Mouse (Mus musculus): ENCODE measurements at regions not wholly inside any gene's neighbourhood (a gene's known extent, or its start where the extent isn't known, plus 50 kb on each side); places are given as distances from the start of the nearest gene placed in this dataset.
"Not testable (repeated sequence)": the region's sequence is repeated elsewhere in the genome, so short reads cannot be mapped to it uniquely, and the experiment has no call there.

DNA sequence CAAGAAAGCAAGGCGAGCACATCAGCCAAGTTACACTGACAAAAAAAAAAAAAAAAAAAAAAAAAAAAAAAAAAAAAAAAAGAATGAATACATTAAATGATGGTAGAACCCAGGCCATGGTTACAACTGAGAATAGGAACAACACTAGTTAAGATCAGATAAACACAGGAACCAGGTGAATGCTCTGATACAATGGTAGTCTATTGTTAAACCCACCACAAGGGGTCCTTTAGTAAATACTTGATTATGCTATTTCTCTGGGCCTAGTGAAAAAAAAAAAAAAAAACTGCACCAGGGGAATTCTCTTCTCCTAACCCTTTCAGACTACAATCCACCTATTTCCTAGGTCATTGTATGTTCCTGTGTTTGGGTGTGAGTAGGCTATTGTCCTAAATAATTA lies 2289.7 kb downstream of the Cntnap5b start:
- 96% methylated on average over 1 of the region's 1 CpGs for WGBS
- Histone ChIP-seq H3K27me3 (ENCODE audit: control insufficient read depth, insufficient read depth, low read length) (no peaks in the 10 kb centered on the region), H3K9ac (ENCODE audit: low read length) (no peak overlapping the region), H3K4me3 (ENCODE audit: low read depth, low read length) (no peak overlapping the region), H3K4me1 (ENCODE audit: control insufficient read depth, insufficient read depth, low read length) (no peaks in the 10 kb centered on the region), H3K9me3 (ENCODE audit: control insufficient read depth, low read length) (no peaks in the 10 kb centered on the region), H3K27ac (ENCODE audit: low read depth, low read length) (no peak overlapping the region), H3K36me3 (ENCODE audit: control insufficient read depth, insufficient read depth, low read length) (no peaks in the 10 kb centered on the region), H3K4me2 (no peak overlapping the region)
- DNase-seq (ENCODE audit: low spot score, missing footprints) = no peak
- ATAC-seq (ENCODE audit: low FRiP score) = no peak

DNA sequence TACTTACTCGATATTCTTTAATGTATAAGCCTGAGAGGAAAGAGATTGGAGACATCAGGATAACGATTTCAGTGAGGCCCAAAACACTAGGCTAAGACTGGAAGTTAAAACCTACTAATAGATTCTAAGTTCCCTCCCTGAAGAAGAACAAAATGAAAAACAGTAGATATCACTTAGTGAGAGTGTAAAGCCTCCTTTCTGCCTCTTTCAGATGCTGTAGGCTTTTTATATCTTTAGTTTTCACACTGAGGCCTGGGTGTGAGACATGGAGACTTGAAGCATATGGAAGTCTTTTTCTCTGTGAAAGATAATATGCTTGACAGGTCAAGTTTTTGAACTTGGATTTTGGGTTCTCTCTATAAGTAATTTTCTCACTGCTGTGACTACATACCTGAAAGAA lies 2333.1 kb downstream of the Cntnap5b start:
- ATAC-seq (ENCODE audit: low FRiP score) = no peak
- Histone ChIP-seq H3K27me3 (ENCODE audit: control insufficient read depth, insufficient read depth, low read length) (no peaks in the 10 kb centered on the region), H3K27ac (ENCODE audit: low read depth, low read length) (no peak overlapping the region), H3K9ac (ENCODE audit: low read length) (no peak overlapping the region), H3K4me2 (no peak overlapping the region), H3K36me3 (ENCODE audit: control insufficient read depth, insufficient read depth, low read length) (no peaks in the 10 kb centered on the region), H3K4me1 (ENCODE audit: control insufficient read depth, insufficient read depth, low read length) (no peaks in the 10 kb centered on the region), H3K4me3 (ENCODE audit: low read depth, low read length) (no peak overlapping the region), H3K9me3 (ENCODE audit: control insufficient read depth, low read length) (no peaks in the 10 kb centered on the region)
- no peak for DNase-seq (ENCODE audit: low spot score, missing footprints)
- 91% methylated on average over 2 of the region's 2 CpGs for WGBS

DNA sequence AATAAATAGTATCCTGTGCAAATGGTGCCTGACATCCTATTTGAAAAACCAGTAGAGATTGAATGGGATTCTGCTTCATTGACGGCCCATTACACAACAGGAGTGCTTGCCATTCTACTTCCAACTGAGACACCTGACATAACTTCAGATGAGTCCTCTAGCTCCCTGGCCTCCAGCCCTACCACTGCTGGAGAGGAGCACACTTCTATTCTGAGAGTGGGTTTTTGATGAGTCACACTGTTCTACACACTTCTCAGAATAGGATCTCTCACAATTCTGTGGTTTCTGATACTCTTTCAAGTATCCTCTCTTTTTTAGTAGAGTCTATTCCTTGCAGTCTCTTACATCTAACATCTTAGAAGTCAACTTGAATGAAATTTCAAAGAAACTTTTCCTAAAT lies 2366.5 kb downstream of the Cntnap5b start:
- Histone ChIP-seq H3K27me3 (ENCODE audit: control insufficient read depth, insufficient read depth, low read length) (no peaks in the 10 kb centered on the region), H3K4me2 (no peak overlapping the region), H3K4me1 (ENCODE audit: control insufficient read depth, insufficient read depth, low read length) (no peaks in the 10 kb centered on the region), H3K9me3 (ENCODE audit: control insufficient read depth, low read length) (no peaks in the 10 kb centered on the region), H3K27ac (ENCODE audit: low read depth, low read length) (no peak overlapping the region), H3K4me3 (ENCODE audit: low read depth, low read length) (no peak overlapping the region), H3K36me3 (ENCODE audit: control insufficient read depth, insufficient read depth, low read length) (no peaks in the 10 kb centered on the region), H3K9ac (ENCODE audit: low read length) (no peak overlapping the region)
- DNase-seq (ENCODE audit: low spot score, missing footprints) = no peak
- WGBS = 78% methylated on average over 1 of the region's 1 CpGs
- no peak for ATAC-seq (ENCODE audit: low FRiP score)

DNA sequence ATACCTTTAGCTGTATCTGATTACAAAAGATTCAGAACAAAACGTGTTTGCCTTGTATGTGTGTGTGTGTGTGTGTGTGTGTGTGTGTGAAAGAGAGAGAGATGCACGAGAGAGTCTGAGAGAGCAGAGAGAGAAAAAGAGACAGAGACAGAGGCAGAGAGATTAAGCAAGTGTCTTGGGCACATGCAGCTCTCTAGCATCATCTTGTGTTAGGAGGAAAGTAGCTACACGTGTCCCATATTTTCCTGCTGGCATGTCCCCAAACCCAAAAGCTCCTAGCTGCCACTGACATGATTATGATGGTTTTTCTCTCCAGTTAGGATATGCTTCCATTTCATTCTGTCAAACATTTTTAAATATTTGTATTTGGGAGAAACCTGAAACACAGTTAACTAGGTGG lies 2373.8 kb downstream of the Cntnap5b start:
- Histone ChIP-seq H3K27me3 (ENCODE audit: control insufficient read depth, insufficient read depth, low read length) (no peaks in the 10 kb centered on the region), H3K4me3 (ENCODE audit: low read depth, low read length) (no peak overlapping the region), H3K4me1 (ENCODE audit: control insufficient read depth, insufficient read depth, low read length) (no peaks in the 10 kb centered on the region), H3K36me3 (ENCODE audit: control insufficient read depth, insufficient read depth, low read length) (no peaks in the 10 kb centered on the region), H3K9ac (ENCODE audit: low read length) (no peak overlapping the region), H3K27ac (ENCODE audit: low read depth, low read length) (no peak overlapping the region), H3K9me3 (ENCODE audit: control insufficient read depth, low read length) (no peaks in the 10 kb centered on the region), H3K4me2 (no peak overlapping the region)
- ATAC-seq (ENCODE audit: low FRiP score) (no peak), DNase-seq (ENCODE audit: low spot score, missing footprints) (no peak)
- 89% methylated on average over 3 of the region's 3 CpGs for WGBS

DNA sequence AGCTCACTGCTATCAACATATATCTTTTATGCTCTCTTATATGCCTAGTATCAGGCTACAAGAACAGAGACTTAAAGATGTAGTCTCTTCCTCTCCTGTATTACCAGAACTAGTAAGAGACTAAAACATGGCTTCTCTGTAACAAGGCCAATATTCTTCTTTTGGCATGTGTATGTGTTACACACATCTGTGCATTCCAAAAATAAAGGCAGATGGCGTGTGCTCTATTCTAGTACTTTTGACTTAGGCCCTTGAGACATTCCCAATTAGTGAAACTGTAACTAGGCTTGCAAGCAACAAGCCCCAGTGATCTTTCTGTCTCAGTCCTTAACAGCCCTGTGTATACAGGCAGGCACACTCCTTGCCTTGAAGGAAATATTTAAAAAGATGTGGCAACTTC lies 2394.1 kb downstream of the Cntnap5b start:
- H3K9me3 ChIP-seq (ENCODE audit: control insufficient read depth, low read length) = no peaks in the 10 kb centered on the region
- no peaks in the 10 kb centered on the region for H3K4me1 ChIP-seq (ENCODE audit: control insufficient read depth, insufficient read depth, low read length)
- H3K4me3 ChIP-seq (ENCODE audit: low read depth, low read length) = no peak overlapping the region
- no peak overlapping the region for H3K27ac ChIP-seq (ENCODE audit: low read depth, low read length)
- H3K9ac ChIP-seq (ENCODE audit: low read length) = no peak overlapping the region
- no peaks in the 10 kb centered on the region for H3K36me3 ChIP-seq (ENCODE audit: control insufficient read depth, insufficient read depth, low read length)
- no peak for DNase-seq (ENCODE audit: low spot score, missing footprints)
- no peak overlapping the region for H3K4me2 ChIP-seq
- ATAC-seq (ENCODE audit: low FRiP score) = no peak
- WGBS = 88% methylated on average over 1 of the region's 1 CpGs
- no peaks in the 10 kb centered on the region for H3K27me3 ChIP-seq (ENCODE audit: control insufficient read depth, insufficient read depth, low read length)

DNA sequence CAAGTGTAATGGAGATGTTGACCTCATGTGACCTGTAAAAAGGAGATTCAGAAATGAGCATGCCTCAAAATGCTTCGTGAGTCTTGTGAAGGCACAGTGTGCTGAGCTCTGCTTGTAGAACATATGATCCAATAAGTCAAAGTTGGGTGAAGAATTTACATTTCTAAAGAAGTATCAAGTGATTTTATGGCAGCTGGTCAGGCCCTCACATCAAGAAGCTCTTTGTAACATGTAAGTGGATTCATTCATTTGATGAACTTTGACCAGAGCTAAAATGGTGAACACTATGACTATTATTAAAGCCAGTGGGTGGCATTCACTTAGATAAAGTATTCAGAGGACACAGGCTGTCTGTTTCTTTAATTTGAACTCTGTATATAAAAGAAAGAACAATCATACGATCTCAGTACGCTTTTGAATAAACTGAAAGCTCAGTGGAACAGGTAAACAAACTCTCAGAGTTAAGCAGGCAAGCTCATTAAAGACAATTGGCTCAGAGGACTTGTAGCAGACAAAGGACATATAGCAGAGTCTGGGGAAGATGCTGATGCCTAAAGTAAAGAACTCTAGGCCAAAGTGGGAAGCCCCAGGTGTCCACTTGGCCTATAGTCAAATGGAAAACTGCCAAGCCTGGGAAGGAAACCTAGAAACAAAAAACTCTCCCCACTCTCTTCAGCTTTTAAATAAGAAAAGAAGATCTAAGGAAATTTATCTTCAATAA lies 2398.2 kb downstream of the Cntnap5b start:
- peaks cover 5% of the 10 kb centered on the region for H3K27me3 ChIP-seq (ENCODE audit: control insufficient read depth, insufficient read depth, low read length)
- H3K27ac ChIP-seq (ENCODE audit: low read depth, low read length) = no peak overlapping the region
- no peaks in the 10 kb centered on the region for H3K36me3 ChIP-seq (ENCODE audit: control insufficient read depth, insufficient read depth, low read length)
- DNase-seq (ENCODE audit: low spot score, missing footprints) (peak; percentile 86), ATAC-seq (ENCODE audit: low FRiP score) (peak; percentile 79)
- H3K4me3 ChIP-seq (ENCODE audit: low read depth, low read length) = no peak overlapping the region
- H3K9me3 ChIP-seq (ENCODE audit: control insufficient read depth, low read length) = no peaks in the 10 kb centered on the region
- no peaks in the 10 kb centered on the region for H3K4me1 ChIP-seq (ENCODE audit: control insufficient read depth, insufficient read depth, low read length)
- H3K9ac ChIP-seq (ENCODE audit: low read length) = no peak overlapping the region
- H3K4me2 ChIP-seq = no peak overlapping the region
- WGBS = 15% methylated on average over 3 of the region's 3 CpGs

DNA sequence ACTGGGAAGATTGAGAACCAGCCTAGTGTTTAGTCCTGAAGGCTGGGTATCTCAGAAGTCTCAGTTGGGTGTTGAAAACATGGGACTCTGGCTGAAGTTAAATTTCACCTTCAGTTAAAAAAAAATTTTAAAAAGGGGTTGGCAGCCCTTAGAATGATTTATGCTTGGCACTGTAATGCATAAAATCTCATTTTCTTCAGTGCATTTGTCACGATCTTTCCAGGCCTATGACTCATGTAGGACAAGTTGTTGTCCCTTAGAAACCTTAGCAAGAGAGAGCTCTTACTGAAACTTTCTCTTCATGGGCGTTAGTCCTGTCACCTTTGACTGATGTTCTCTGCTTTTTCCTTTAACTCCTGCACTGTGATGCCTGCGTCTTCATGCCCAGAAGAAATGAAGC lies 2413.4 kb downstream of the Cntnap5b start:
- ATAC-seq (ENCODE audit: low FRiP score) (no peak), DNase-seq (ENCODE audit: low spot score, missing footprints) (no peak)
- Histone ChIP-seq H3K36me3 (ENCODE audit: control insufficient read depth, insufficient read depth, low read length) (no peaks in the 10 kb centered on the region), H3K27me3 (ENCODE audit: control insufficient read depth, insufficient read depth, low read length) (no peaks in the 10 kb centered on the region), H3K27ac (ENCODE audit: low read depth, low read length) (no peak overlapping the region), H3K4me1 (ENCODE audit: control insufficient read depth, insufficient read depth, low read length) (no peaks in the 10 kb centered on the region), H3K9me3 (ENCODE audit: control insufficient read depth, low read length) (no peaks in the 10 kb centered on the region), H3K4me3 (ENCODE audit: low read depth, low read length) (no peak overlapping the region), H3K9ac (ENCODE audit: low read length) (no peak overlapping the region), H3K4me2 (no peak overlapping the region)
- 73% methylated on average over 3 of the region's 3 CpGs for WGBS

DNA sequence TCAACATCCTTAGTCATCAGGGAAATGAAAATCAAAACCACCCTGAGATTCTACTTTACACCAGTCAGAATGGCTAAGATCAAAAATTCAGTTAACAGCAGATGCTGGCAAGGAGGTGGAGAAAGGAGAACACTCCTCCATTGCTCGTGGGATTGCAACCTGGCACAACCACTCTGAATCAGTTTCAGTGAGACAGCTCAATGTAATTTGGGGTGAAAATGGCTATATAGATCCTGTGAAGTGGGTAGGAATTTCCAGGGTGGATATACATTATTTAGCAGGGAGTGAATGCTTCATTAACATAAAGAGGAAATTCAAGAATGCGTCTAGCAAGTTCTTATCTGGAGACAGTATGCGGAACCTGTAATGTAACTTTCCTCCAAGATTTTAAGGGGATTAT lies 2462.9 kb downstream of the Cntnap5b start:
- 92% methylated on average over 3 of the region's 3 CpGs for WGBS

DNA sequence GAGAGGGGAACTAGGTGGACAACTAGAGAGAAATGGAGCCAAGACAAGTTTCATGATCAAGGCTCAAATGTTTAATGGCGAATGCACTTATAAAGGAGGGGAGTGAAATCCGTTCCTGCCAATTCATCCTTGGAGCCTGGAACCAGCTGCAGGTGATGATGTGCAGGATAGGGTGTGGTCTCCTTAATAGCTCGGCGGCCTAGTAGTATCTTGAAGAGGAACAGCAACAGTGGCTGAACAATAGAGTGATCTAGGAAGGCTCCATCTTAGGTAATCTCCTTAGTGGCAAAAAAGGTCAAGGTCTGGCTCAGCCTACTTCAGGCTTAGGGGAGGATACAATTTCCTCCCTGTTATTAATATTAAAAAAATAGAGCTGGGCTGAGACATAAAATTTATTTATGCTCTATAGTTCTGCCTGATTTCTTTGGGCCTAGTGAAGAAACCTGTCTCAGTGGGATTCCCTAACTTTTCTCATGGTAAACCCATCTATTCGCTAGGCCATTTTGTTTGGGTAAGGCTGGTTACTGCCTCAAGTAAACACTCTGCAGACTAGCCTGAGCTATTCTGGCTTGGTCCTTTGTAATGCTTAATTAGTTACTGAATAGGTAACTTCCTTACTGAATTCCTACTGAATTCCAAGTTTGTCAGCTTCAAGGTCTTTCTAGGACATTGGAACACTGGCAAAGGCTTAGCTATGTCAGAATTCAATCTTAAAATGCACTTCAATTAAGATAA lies 2490.7 kb downstream of the Cntnap5b start:
- not testable (repeated sequence) for H3K9ac ChIP-seq (ENCODE audit: low read length); H3K4me2 ChIP-seq; H3K27me3 ChIP-seq (ENCODE audit: control insufficient read depth, insufficient read depth, low read length); H3K4me1 ChIP-seq (ENCODE audit: control insufficient read depth, insufficient read depth, low read length); ATAC-seq (ENCODE audit: low FRiP score); H3K9me3 ChIP-seq (ENCODE audit: control insufficient read depth, low read length); DNase-seq (ENCODE audit: low spot score, missing footprints); H3K4me3 ChIP-seq (ENCODE audit: low read depth, low read length); H3K36me3 ChIP-seq (ENCODE audit: control insufficient read depth, insufficient read depth, low read length); H3K27ac ChIP-seq (ENCODE audit: low read depth, low read length)
- 89% methylated on average over 5 of the region's 5 CpGs for WGBS

More for the DNA sequence above, 2462.9 kb downstream of the Cntnap5b start:
- H3K9me3 ChIP-seq (ENCODE audit: control insufficient read depth, low read length) = no peaks in the 10 kb centered on the region
- H3K36me3 ChIP-seq (ENCODE audit: control insufficient read depth, insufficient read depth, low read length) = no peaks in the 10 kb centered on the region
- no peak overlapping the region for H3K27ac ChIP-seq (ENCODE audit: low read depth, low read length)
- DNase-seq (ENCODE audit: low spot score, missing footprints) = no peak
- no peak overlapping the region for H3K4me2 ChIP-seq
- H3K27me3 ChIP-seq (ENCODE audit: control insufficient read depth, insufficient read depth, low read length) = no peaks in the 10 kb centered on the region
- ATAC-seq (ENCODE audit: low FRiP score) = no peak
- no peaks in the 10 kb centered on the region for H3K4me1 ChIP-seq (ENCODE audit: control insufficient read depth, insufficient read depth, low read length)
- no peak overlapping the region for H3K9ac ChIP-seq (ENCODE audit: low read length)
- H3K4me3 ChIP-seq (ENCODE audit: low read depth, low read length) = no peak overlapping the region
